Mouse (Mus musculus): Measurements from ENCODE around the gene Specc1l. TPM values are rescaled to one million over a fixed set of nuclear protein-coding genes. Genes with fewer than 3 reads are reported as not detected.

Specc1l gene
- total and polyA plus RNA-seq, 2 experiments from 2014 or later, result 23.6 to 37.5 TPM

- 81% methylated on average over 8 of the region's 8 CpGs for WGBS
- H3K27me3 ChIP-seq (ENCODE audit: insufficient read depth, low read length), result no peaks in the 10 kb centered on the region
- peak; percentile 34 for DNase-seq (ENCODE audit: low spot score)
- H3K9me3 ChIP-seq (ENCODE audit: low read length), result no peaks in the 10 kb centered on the region
- no peak overlapping the region for H3K4me2 ChIP-seq (ENCODE audit: low read depth, low read length, poor library complexity, severe bottlenecking)
- H3K4me1 ChIP-seq (ENCODE audit: insufficient read depth, low read length), result no peaks in the 10 kb centered on the region
- TF ChIP-seq CTCF (IDR thresholded peaks at IDR 0.05), result no peak
- H3K4me3 ChIP-seq (ENCODE audit: low read depth, low read length), result no peak overlapping the region
- H3K36me3 ChIP-seq (ENCODE audit: insufficient read depth, low read length), result peaks cover 29% of the 10 kb centered on the region
- H3K27ac ChIP-seq (ENCODE audit: low read depth, low read length), result peak overlapping the region; percentile 32; the same call in 1 of the 2 replicates
- no peak overlapping the region for H3K9ac ChIP-seq (replicated peaks; ENCODE audit: low read length, poor library complexity, severe bottlenecking)
- 0 out of 2 replicates have a peak, but pooled peaks have one; percentile 31 for ATAC-seq (ENCODE audit: low FRiP score)
These were observed 91.6 kb downstream of the Specc1l start for GRCm38 (mm10) chr10:75303324-75304048.

GRCm38 (mm10) chr10:75304049-75304405, 92.2 kb downstream of the Specc1l start:
- no peak for ATAC-seq (ENCODE audit: low FRiP score)
- Histone ChIP-seq H3K9ac (replicated peaks; ENCODE audit: low read length, poor library complexity, severe bottlenecking) (no peak overlapping the region), H3K4me2 (ENCODE audit: low read depth, low read length, poor library complexity, severe bottlenecking) (no peak overlapping the region), H3K4me1 (ENCODE audit: insufficient read depth, low read length) (no peaks in the 10 kb centered on the region), H3K36me3 (ENCODE audit: insufficient read depth, low read length) (peaks cover 35% of the 10 kb centered on the region), H3K9me3 (ENCODE audit: low read length) (no peaks in the 10 kb centered on the region), H3K27me3 (ENCODE audit: insufficient read depth, low read length) (no peaks in the 10 kb centered on the region), H3K27ac (ENCODE audit: low read depth, low read length) (peak overlapping the region; percentile 32; the same call in 1 of the 2 replicates), H3K4me3 (ENCODE audit: low read depth, low read length) (no peak overlapping the region)
- TF ChIP-seq CTCF (IDR thresholded peaks at IDR 0.05), result no peak
- WGBS, result 93% methylated on average over 5 of the region's 5 CpGs
- DNase-seq (ENCODE audit: low spot score), result no peak

- no peak overlapping the region for H3K4me3 ChIP-seq (ENCODE audit: low read depth, low read length)
- ATAC-seq (ENCODE audit: low FRiP score) (no peak), DNase-seq (ENCODE audit: low spot score) (no peak)
- no peak for TF ChIP-seq CTCF (IDR thresholded peaks at IDR 0.05)
- WGBS, result 57% methylated on average over 6 of the region's 6 CpGs
- no peaks in the 10 kb centered on the region for H3K9me3 ChIP-seq (ENCODE audit: low read length)
- H3K27ac ChIP-seq (ENCODE audit: low read depth, low read length), result peak overlapping the region; percentile 32; the same call in 1 of the 2 replicates
- H3K4me2 ChIP-seq (ENCODE audit: low read depth, low read length, poor library complexity, severe bottlenecking), result no peak overlapping the region
- H3K36me3 ChIP-seq (ENCODE audit: insufficient read depth, low read length), result peaks cover 36% of the 10 kb centered on the region
- H3K4me1 ChIP-seq (ENCODE audit: insufficient read depth, low read length), result no peaks in the 10 kb centered on the region
- no peak overlapping the region for H3K9ac ChIP-seq (replicated peaks; ENCODE audit: low read length, poor library complexity, severe bottlenecking)
- no peaks in the 10 kb centered on the region for H3K27me3 ChIP-seq (ENCODE audit: insufficient read depth, low read length)
These were observed 92.5 kb downstream of the Specc1l start for GRCm38 (mm10) chr10:75304413-75304812.

GRCm38 (mm10) chr10:75307130-75307529, 95.3 kb downstream of the Specc1l start:
- Histone ChIP-seq H3K9me3 (ENCODE audit: low read length) (no peaks in the 10 kb centered on the region), H3K4me1 (ENCODE audit: insufficient read depth, low read length) (no peaks in the 10 kb centered on the region), H3K27ac (ENCODE audit: low read depth, low read length) (no peak overlapping the region), H3K27me3 (ENCODE audit: insufficient read depth, low read length) (no peaks in the 10 kb centered on the region), H3K36me3 (ENCODE audit: insufficient read depth, low read length) (peaks cover 59% of the 10 kb centered on the region), H3K9ac (replicated peaks; ENCODE audit: low read length, poor library complexity, severe bottlenecking) (no peak overlapping the region), H3K4me3 (ENCODE audit: low read depth, low read length) (no peak overlapping the region), H3K4me2 (ENCODE audit: low read depth, low read length, poor library complexity, severe bottlenecking) (no peak overlapping the region)
- DNase-seq (ENCODE audit: low spot score) (no peak), ATAC-seq (ENCODE audit: low FRiP score) (no peak)
- 96% methylated on average over 7 of the region's 7 CpGs for WGBS
- TF ChIP-seq CTCF (IDR thresholded peaks at IDR 0.05), result no peak

GRCm38 (mm10) chr10:75312361-75312760, 100.5 kb downstream of the Specc1l start:
- Histone ChIP-seq H3K4me3 (ENCODE audit: low read depth, low read length) (no peak overlapping the region), H3K9ac (replicated peaks; ENCODE audit: low read length, poor library complexity, severe bottlenecking) (no peak overlapping the region), H3K4me1 (ENCODE audit: insufficient read depth, low read length) (no peaks in the 10 kb centered on the region), H3K36me3 (ENCODE audit: insufficient read depth, low read length) (peaks cover 46% of the 10 kb centered on the region), H3K27me3 (ENCODE audit: insufficient read depth, low read length) (peaks cover 15% of the 10 kb centered on the region; the same call in 1 of the 2 replicates), H3K9me3 (ENCODE audit: low read length) (no peaks in the 10 kb centered on the region), H3K4me2 (ENCODE audit: low read depth, low read length, poor library complexity, severe bottlenecking) (no peak overlapping the region), H3K27ac (ENCODE audit: low read depth, low read length) (no peak overlapping the region)
- DNase-seq (ENCODE audit: low spot score) (no peak), ATAC-seq (ENCODE audit: low FRiP score) (no peak)
- no peak for TF ChIP-seq CTCF (IDR thresholded peaks at IDR 0.05)
- WGBS, result 84% methylated on average over 7 of the region's 7 CpGs

GRCm38 (mm10) chr10:75314190-75314980, 102.5 kb downstream of the Specc1l start:
- Histone ChIP-seq H3K9me3 (ENCODE audit: low read length) (no peaks in the 10 kb centered on the region), H3K4me2 (ENCODE audit: low read depth, low read length, poor library complexity, severe bottlenecking) (no peak overlapping the region), H3K9ac (replicated peaks; ENCODE audit: low read length, poor library complexity, severe bottlenecking) (no peak overlapping the region), H3K4me1 (ENCODE audit: insufficient read depth, low read length) (no peaks in the 10 kb centered on the region), H3K27ac (ENCODE audit: low read depth, low read length) (no peak overlapping the region), H3K4me3 (ENCODE audit: low read depth, low read length) (no peak overlapping the region), H3K36me3 (ENCODE audit: insufficient read depth, low read length) (peaks cover 28% of the 10 kb centered on the region), H3K27me3 (ENCODE audit: insufficient read depth, low read length) (peaks cover 33% of the 10 kb centered on the region)
- WGBS, result 73% methylated on average over 6 of the region's 6 CpGs
- ATAC-seq (ENCODE audit: low FRiP score) (no peak), DNase-seq (ENCODE audit: low spot score) (no peak)
- no peak for TF ChIP-seq CTCF (IDR thresholded peaks at IDR 0.05)
